Mouse (Mus musculus): ENCODE data around the gene Sox6. TPM values are rescaled to one million over a fixed set of nuclear protein-coding genes. Genes with fewer than 3 reads are reported as not detected.

Sox6 gene
- polyA plus RNA-seq, 2 experiments = 21.3 to 59.4 TPM

DNA sequence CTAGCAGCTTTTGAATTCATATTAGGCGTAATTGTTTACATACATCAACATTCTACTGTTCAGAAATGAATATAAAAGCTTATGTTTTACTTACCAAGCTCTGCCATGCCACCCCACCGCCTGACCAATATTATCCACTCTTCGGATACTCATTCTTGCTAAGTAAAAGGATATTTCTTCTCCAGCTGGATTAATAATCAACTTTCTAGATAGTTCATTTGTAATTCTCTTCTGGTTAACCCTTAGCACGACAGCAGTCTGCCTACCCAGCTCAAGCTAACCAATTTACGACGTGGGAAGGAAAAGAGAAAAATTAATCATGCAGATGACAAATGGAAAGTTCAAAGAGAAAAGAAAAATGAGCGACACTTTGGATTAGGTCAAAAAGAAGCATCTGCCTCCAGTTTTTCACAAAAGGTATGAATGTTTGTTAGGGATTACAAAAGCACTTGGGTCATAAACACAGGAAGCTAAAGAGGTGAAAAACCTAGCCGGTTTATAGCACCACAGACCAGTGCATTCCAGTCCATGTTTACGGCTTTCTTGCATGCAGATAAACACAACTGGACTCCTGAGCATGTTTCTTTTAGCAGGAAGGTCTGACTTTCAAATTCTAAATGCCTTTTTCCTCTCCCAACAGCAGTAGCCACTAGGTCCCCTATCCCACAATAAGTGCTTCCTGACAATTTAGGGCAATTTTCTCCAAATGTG lies 178.8 kb downstream of the Sox6 start:
- Histone ChIP-seq H3K9ac (ENCODE audit: low read depth, low read length, severe bottlenecking) (no peak overlapping the region), H3K36me3 (ENCODE audit: control insufficient read depth, insufficient read depth, low read length) (no peaks in the 10 kb centered on the region), H3K27ac (replicated peaks; ENCODE audit: low read depth, low read length) (no peak overlapping the region), H3K4me1 (ENCODE audit: control insufficient read depth, insufficient read depth, low read length) (no peaks in the 10 kb centered on the region; the same call in 1 of the 2 replicates), H3K4me3 (replicated peaks; ENCODE audit: low read length) (no peak overlapping the region), H3K4me2 (replicated peaks; ENCODE audit: low read depth, low read length, severe bottlenecking) (no peak overlapping the region), H3K9me3 (ENCODE audit: control insufficient read depth, low read length) (no peaks in the 10 kb centered on the region), H3K27me3 (ENCODE audit: control insufficient read depth, insufficient read depth, low read length) (no peaks in the 10 kb centered on the region)
- no peak for ATAC-seq (ENCODE audit: low FRiP score, low read depth)
- WGBS = 44% methylated on average over 9 of the region's 9 CpGs
- DNase-seq (ENCODE audit: low spot score) = no peak
- TF ChIP-seq POLR2A (IDR thresholded peaks at IDR 0.05; ENCODE audit: borderline replicate concordance, extremely low read depth, insufficient read depth, insufficient read length) = no peak

DNA sequence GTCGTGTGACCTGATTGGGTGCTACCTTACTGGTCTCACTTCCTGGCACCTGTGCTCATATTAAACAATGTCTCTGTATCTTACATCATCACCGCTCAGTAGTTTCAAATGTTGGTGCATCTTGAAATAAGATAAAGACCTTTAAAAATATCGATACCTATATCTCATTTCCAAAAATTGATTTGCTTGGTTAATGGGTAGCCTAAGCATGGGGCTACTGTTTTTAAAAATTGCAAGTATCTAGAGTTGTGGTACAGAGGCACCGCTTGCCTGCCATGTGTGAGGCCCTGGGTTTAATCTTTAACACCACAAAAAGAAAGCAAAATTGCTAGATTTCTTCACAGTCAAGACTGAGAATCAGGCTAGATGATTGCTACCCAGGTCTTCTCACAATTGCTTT lies 187.5 kb downstream of the Sox6 start:
- DNase-seq (ENCODE audit: low spot score) (no peak), ATAC-seq (ENCODE audit: low FRiP score, low read depth) (no peak)
- no peak overlapping the region for H3K4me2 ChIP-seq (replicated peaks; ENCODE audit: low read depth, low read length, severe bottlenecking)
- 94% methylated on average over 4 of the region's 4 CpGs for WGBS
- no peaks in the 10 kb centered on the region for H3K36me3 ChIP-seq (ENCODE audit: control insufficient read depth, insufficient read depth, low read length)
- no peaks in the 10 kb centered on the region for H3K27me3 ChIP-seq (ENCODE audit: control insufficient read depth, insufficient read depth, low read length)
- H3K4me3 ChIP-seq (replicated peaks; ENCODE audit: low read length) = no peak overlapping the region
- no peaks in the 10 kb centered on the region for H3K4me1 ChIP-seq (ENCODE audit: control insufficient read depth, insufficient read depth, low read length)
- TF ChIP-seq POLR2A (IDR thresholded peaks at IDR 0.05; ENCODE audit: borderline replicate concordance, extremely low read depth, insufficient read depth, insufficient read length) = no peak
- H3K9ac ChIP-seq (ENCODE audit: low read depth, low read length, severe bottlenecking) = no peak overlapping the region
- H3K27ac ChIP-seq (replicated peaks; ENCODE audit: low read depth, low read length) = no peak overlapping the region
- H3K9me3 ChIP-seq (ENCODE audit: control insufficient read depth, low read length) = no peaks in the 10 kb centered on the region

DNA sequence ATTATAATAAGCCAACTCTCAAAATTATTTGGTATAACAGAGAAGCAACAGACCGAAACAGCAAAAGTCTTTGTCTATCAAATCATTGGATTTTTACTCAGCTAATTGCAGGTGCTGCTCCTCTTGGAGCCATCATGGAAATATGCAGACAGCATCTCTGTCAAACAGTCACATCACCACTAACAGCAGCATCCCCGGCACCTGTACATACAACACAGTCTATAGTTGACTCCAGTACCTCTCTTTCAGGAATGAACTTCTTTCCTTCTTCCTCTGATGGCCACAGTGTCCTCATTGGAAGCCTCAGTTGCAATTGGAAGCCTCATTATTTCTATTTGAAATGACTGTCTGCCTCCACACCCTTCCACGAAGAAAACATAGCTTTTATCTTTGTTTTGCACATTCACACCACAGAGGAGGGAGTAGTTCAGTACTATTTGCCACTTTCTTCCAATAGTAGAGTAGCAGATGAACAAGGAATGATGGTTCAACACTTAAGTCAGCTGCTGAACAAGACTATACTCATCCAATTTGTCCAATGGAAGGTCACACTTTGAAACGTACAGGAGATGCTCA lies 192.7 kb downstream of the Sox6 start:
- no peak for TF ChIP-seq POLR2A (IDR thresholded peaks at IDR 0.05; ENCODE audit: borderline replicate concordance, extremely low read depth, insufficient read depth, insufficient read length)
- Histone ChIP-seq H3K4me2 (replicated peaks; ENCODE audit: low read depth, low read length, severe bottlenecking) (no peak overlapping the region), H3K4me1 (ENCODE audit: control insufficient read depth, insufficient read depth, low read length) (no peaks in the 10 kb centered on the region), H3K9me3 (ENCODE audit: control insufficient read depth, low read length) (no peaks in the 10 kb centered on the region), H3K36me3 (ENCODE audit: control insufficient read depth, insufficient read depth, low read length) (no peaks in the 10 kb centered on the region), H3K4me3 (replicated peaks; ENCODE audit: low read length) (no peak overlapping the region), H3K9ac (ENCODE audit: low read depth, low read length, severe bottlenecking) (no peak overlapping the region), H3K27me3 (ENCODE audit: control insufficient read depth, insufficient read depth, low read length) (no peaks in the 10 kb centered on the region), H3K27ac (replicated peaks; ENCODE audit: low read depth, low read length) (no peak overlapping the region)
- 81% methylated on average over 4 of the region's 4 CpGs for WGBS
- DNase-seq (ENCODE audit: low spot score) (no peak), ATAC-seq (ENCODE audit: low FRiP score, low read depth) (no peak)

DNA sequence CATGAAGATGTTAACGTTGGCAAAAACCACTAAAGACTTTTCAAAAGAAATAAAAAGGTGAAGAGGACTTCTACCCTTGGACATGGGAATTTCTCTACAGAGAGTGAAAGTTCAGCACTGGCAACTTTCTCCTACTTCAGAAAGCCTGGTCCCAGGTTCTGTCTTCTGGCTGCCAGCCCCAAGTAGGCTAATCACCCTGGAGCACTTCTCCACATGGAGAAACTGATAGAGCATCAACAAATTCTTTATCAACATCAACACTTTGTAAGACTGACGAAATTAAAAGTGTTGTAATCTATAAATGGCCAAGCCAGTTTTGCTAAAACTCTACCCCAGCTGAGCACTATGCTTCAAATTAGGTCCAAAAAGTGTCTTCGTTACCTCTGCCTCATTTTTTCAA lies 193.7 kb downstream of the Sox6 start:
- no peaks in the 10 kb centered on the region for H3K4me1 ChIP-seq (ENCODE audit: control insufficient read depth, insufficient read depth, low read length)
- H3K27ac ChIP-seq (replicated peaks; ENCODE audit: low read depth, low read length) = no peak overlapping the region
- no peak overlapping the region for H3K9ac ChIP-seq (ENCODE audit: low read depth, low read length, severe bottlenecking)
- no peak for ATAC-seq (ENCODE audit: low FRiP score, low read depth)
- no peak overlapping the region for H3K4me2 ChIP-seq (replicated peaks; ENCODE audit: low read depth, low read length, severe bottlenecking)
- no peak for TF ChIP-seq POLR2A (IDR thresholded peaks at IDR 0.05; ENCODE audit: borderline replicate concordance, extremely low read depth, insufficient read depth, insufficient read length)
- no peak for DNase-seq (ENCODE audit: low spot score)
- H3K27me3 ChIP-seq (ENCODE audit: control insufficient read depth, insufficient read depth, low read length) = no peaks in the 10 kb centered on the region
- H3K9me3 ChIP-seq (ENCODE audit: control insufficient read depth, low read length) = no peaks in the 10 kb centered on the region
- no peaks in the 10 kb centered on the region for H3K36me3 ChIP-seq (ENCODE audit: control insufficient read depth, insufficient read depth, low read length)
- 84% methylated on average over 3 of the region's 3 CpGs for WGBS
- no peak overlapping the region for H3K4me3 ChIP-seq (replicated peaks; ENCODE audit: low read length)

DNA sequence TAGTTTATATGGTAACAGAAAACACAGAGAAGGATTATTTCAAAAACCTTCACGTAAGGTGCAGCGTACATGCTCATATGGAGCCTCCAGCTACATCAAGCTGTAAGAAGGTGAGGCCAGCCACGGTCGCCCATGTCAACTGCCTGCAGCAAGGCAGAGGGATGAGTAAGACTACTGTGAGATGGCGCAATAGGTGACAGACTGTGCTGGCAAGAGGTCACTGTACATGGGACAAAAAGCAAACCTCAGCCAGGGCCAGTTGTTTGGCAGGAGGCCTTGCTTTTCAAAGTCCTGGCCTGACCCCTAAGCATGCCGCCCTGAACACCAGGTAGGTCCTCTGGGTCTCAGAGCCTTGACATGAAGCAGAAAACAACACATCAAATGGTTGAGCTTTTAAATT lies 194.2 kb downstream of the Sox6 start:
- H3K9ac ChIP-seq (ENCODE audit: low read depth, low read length, severe bottlenecking) = no peak overlapping the region
- no peaks in the 10 kb centered on the region for H3K4me1 ChIP-seq (ENCODE audit: control insufficient read depth, insufficient read depth, low read length)
- H3K9me3 ChIP-seq (ENCODE audit: control insufficient read depth, low read length) = no peaks in the 10 kb centered on the region
- 84% methylated on average over 6 of the region's 6 CpGs for WGBS
- no peak for DNase-seq (ENCODE audit: low spot score)
- H3K36me3 ChIP-seq (ENCODE audit: control insufficient read depth, insufficient read depth, low read length) = no peaks in the 10 kb centered on the region
- ATAC-seq (ENCODE audit: low FRiP score, low read depth) = no peak
- no peaks in the 10 kb centered on the region for H3K27me3 ChIP-seq (ENCODE audit: control insufficient read depth, insufficient read depth, low read length)
- H3K4me3 ChIP-seq (replicated peaks; ENCODE audit: low read length) = no peak overlapping the region
- no peak for TF ChIP-seq POLR2A (IDR thresholded peaks at IDR 0.05; ENCODE audit: borderline replicate concordance, extremely low read depth, insufficient read depth, insufficient read length)
- no peak overlapping the region for H3K27ac ChIP-seq (replicated peaks; ENCODE audit: low read depth, low read length)
- no peak overlapping the region for H3K4me2 ChIP-seq (replicated peaks; ENCODE audit: low read depth, low read length, severe bottlenecking)
